Mouse (Mus musculus): Measurements from ENCODE around the gene Taok2.

DNA sequence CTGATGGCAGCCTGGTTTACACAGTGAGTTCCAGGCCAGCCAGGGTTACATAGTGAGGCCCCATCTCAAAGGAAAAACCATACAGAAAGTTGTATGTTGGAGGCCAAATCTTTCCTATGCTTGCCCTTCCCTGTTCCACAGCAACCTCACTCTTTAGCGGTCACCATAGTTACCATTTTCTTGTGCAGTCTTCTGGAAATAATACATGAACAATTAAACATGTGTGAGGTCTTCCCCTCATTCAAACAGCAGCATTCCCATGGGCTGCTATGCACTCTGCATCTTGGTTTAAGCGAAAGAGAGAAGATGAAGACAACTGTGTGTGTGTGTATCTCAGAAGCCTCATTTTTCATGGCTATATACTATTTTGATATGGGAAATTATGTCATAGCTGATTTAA is 39.0 kb downstream of the Taok2 start:
- TF ChIP-seq CTCF (IDR thresholded peaks at IDR 0.05; ENCODE audit: insufficient read depth, low read length) (no peak), POLR2A (IDR thresholded peaks at IDR 0.05; ENCODE audit: borderline replicate concordance, extremely low read depth, low read depth, low read length) (no peak)

All from lung, adult 2 months (tissue).